Mouse (Mus musculus) lung, adult 2 months (tissue): Measurements from ENCODE around the gene Slit3. TPM values are rescaled to one million over a fixed set of nuclear protein-coding genes. Genes with fewer than 3 reads are reported as not detected.

Source experiments
- DNase-seq: peaks from one replicate; pipeline ENCODE4 v3.0.0; 2022
- H3K4me1 ChIP-seq: fragments of 200-500 bp; 2 replicates; pipeline ENCODE4 v1.6.1; 2011; ENCODE audit warnings: low read length; ENCODE audit not compliant: control insufficient read depth, insufficient read depth
- H3K4me3 ChIP-seq: fragments of 200-500 bp; replicated peaks from 2 replicates; pipeline ENCODE3; 2011; ENCODE audit warnings: low read depth, mild to moderate bottlenecking, control low read depth, low read length; ENCODE audit errors: extremely low read depth
- CTCF ChIP-seq: fragments of 200-500 bp; IDR thresholded peaks from 2 replicates; pipeline ENCODE4 v1.5.1; 2011; ENCODE audit warnings: mild to moderate bottlenecking, low read length, control low read depth; ENCODE audit not compliant: insufficient read depth
- POLR2A ChIP-seq: fragments of 200-500 bp; IDR thresholded peaks from 2 replicates; pipeline ENCODE4 v1.6.1; 2011; ENCODE audit warnings: low read depth, mild to moderate bottlenecking, control low read depth, low read length, borderline replicate concordance; ENCODE audit errors: extremely low read depth
- WGBS: fragments of 180-500 bp; shearing (Covaris S2); methylation state at CpG from one replicate; pipeline ENCODE4 v1.1.7; 2018; 5-methylcytosine and 5-hydroxymethylcytosine counted together
- polyA plus RNA-seq: library from polyadenylated mRNA; depleted of rRNA; stranded (reverse); fragments of >200 nt; gene quantifications from 2 replicates; pipeline ENCODE4 v1.2.3, GENCODE M21; 2012

Gene Slit3
- polyA plus RNA-seq, 1 experiment, result 69.7 TPM

GRCm38 (mm10) chr11:35327899-35328298 lies 206.9 kb downstream of the Slit3 start:
- Histone ChIP-seq H3K4me3 (no peak overlapping the region), H3K4me1 (no peaks in the 10 kb centered on the region)
- no peak for TF ChIP-seq POLR2A
- no peak for TF ChIP-seq CTCF
- no peak for DNase-seq
- 62% methylated on average over 1 of the region's 1 CpGs for WGBS

- TF ChIP-seq CTCF, result no peak
- no peak for TF ChIP-seq POLR2A
- H3K4me3 ChIP-seq, result no peak overlapping the region
- WGBS, result 75% methylated on average over 3 of the region's 3 CpGs
- no peak for DNase-seq
- H3K4me1 ChIP-seq, result no peaks in the 10 kb centered on the region
Observed at GRCm38 (mm10) chr11:35331476-35331875, 210.5 kb downstream of the Slit3 start.

- no peak for DNase-seq
- no peak for TF ChIP-seq CTCF
- TF ChIP-seq POLR2A, result no peak
- 74% methylated on average over 8 of the region's 8 CpGs for WGBS
- Histone ChIP-seq H3K4me1 (no peaks in the 10 kb centered on the region), H3K4me3 (no peak overlapping the region)
Observed at GRCm38 (mm10) chr11:35336558-35336957, 215.5 kb downstream of the Slit3 start.

- WGBS, result 78% methylated on average over 8 of the region's 8 CpGs
- TF ChIP-seq POLR2A, result no peak
- no peak for TF ChIP-seq CTCF
- Histone ChIP-seq H3K4me3 (no peak overlapping the region), H3K4me1 (no peaks in the 10 kb centered on the region)
- DNase-seq, result no peak
Observed at GRCm38 (mm10) chr11:35337493-35337892, 216.5 kb downstream of the Slit3 start.

- no peak for TF ChIP-seq POLR2A
- no peak for TF ChIP-seq CTCF
- DNase-seq, result no peak
- Histone ChIP-seq H3K4me3 (no peak overlapping the region), H3K4me1 (no peaks in the 10 kb centered on the region)
- 83% methylated on average over 19 of the region's 19 CpGs for WGBS
Observed at GRCm38 (mm10) chr11:35337927-35338819, 217.1 kb downstream of the Slit3 start.

GRCm38 (mm10) chr11:35340752-35341151 lies 219.7 kb downstream of the Slit3 start:
- DNase-seq, result no peak
- Histone ChIP-seq H3K4me1 (no peaks in the 10 kb centered on the region), H3K4me3 (no peak overlapping the region)
- TF ChIP-seq POLR2A, result no peak
- no peak for TF ChIP-seq CTCF
- 61% methylated on average over 6 of the region's 6 CpGs for WGBS

GRCm38 (mm10) chr11:35342486-35342885 lies 221.5 kb downstream of the Slit3 start:
- 57% methylated on average over 5 of the region's 5 CpGs for WGBS
- DNase-seq, result no peak
- H3K4me1 ChIP-seq, result no peaks in the 10 kb centered on the region
- H3K4me3 ChIP-seq, result no peak overlapping the region
- TF ChIP-seq CTCF (no peak), POLR2A (no peak)

- 76% methylated on average over 13 of the region's 13 CpGs for WGBS
Observed at GRCm38 (mm10) chr11:35345696-35346480, 224.9 kb downstream of the Slit3 start.

GRCm38 (mm10) chr11:35348099-35348498 lies 227.1 kb downstream of the Slit3 start:
- no peak for TF ChIP-seq POLR2A
- TF ChIP-seq CTCF, result no peak
- DNase-seq, result no peak
- 53% methylated on average over 4 of the region's 4 CpGs for WGBS
- Histone ChIP-seq H3K4me1 (no peaks in the 10 kb centered on the region), H3K4me3 (no peak overlapping the region)

More at GRCm38 (mm10) chr11:35345696-35346480, 224.9 kb downstream of the Slit3 start:
- no peak for DNase-seq
- TF ChIP-seq CTCF (no peak), POLR2A (no peak)
- Histone ChIP-seq H3K4me3 (no peak overlapping the region), H3K4me1 (no peaks in the 10 kb centered on the region)

- H3K4me3 ChIP-seq, result no peak overlapping the region
- 48% methylated on average over 4 of the region's 4 CpGs for WGBS
- TF ChIP-seq CTCF (no peak), POLR2A (no peak)
Observed at GRCm38 (mm10) chr11:35350968-35351367, 229.9 kb downstream of the Slit3 start.

GRCm38 (mm10) chr11:35351376-35351775 lies 230.4 kb downstream of the Slit3 start:
- WGBS, result 45% methylated on average over 2 of the region's 2 CpGs
- no peaks in the 10 kb centered on the region for H3K4me1 ChIP-seq
- TF ChIP-seq CTCF, result no peak
- TF ChIP-seq POLR2A, result no peak
- DNase-seq, result no peak
- no peak overlapping the region for H3K4me3 ChIP-seq

More at GRCm38 (mm10) chr11:35350968-35351367, 229.9 kb downstream of the Slit3 start:
- no peak for DNase-seq
- H3K4me1 ChIP-seq, result no peaks in the 10 kb centered on the region
